Mouse (Mus musculus): ENCODE measurements around the gene Fads2. TPM values are rescaled to one million over a fixed set of nuclear protein-coding genes. Genes with fewer than 3 reads are reported as not detected.
A peak's percentile ranks its signal among the peaks of the same experiment; 100 is the strongest.

Fads2 gene
- polyA plus RNA-seq, 1 experiment, result 36.3 TPM

- H3K27ac ChIP-seq (ENCODE audit: control insufficient read depth, insufficient read depth, low read length), result no peak overlapping the region
Observed at GRCm38 (mm10) chr19:10022414-10023303, 78.9 kb downstream of the Fads2 start.

GRCm38 (mm10) chr19:10021981-10022380 lies 79.6 kb downstream of the Fads2 start:
- no peak overlapping the region for H3K27ac ChIP-seq (ENCODE audit: control insufficient read depth, insufficient read depth, low read length)
- 65% methylated on average over 2 of the region's 2 CpGs for WGBS

More at GRCm38 (mm10) chr19:10022414-10023303, 78.9 kb downstream of the Fads2 start:
- TF ChIP-seq POLR2A (IDR thresholded peaks at IDR 0.05; ENCODE audit: control insufficient read depth, extremely low read depth, insufficient read depth, low read length, poor library complexity) (no peak), CTCF (IDR thresholded peaks at IDR 0.05; ENCODE audit: borderline replicate concordance, control insufficient read depth, extremely low read depth, insufficient read depth, low read length, poor library complexity) (no peak)
- no peak for DNase-seq
- no peak overlapping the region for H3K4me3 ChIP-seq (ENCODE audit: control insufficient read depth, insufficient read depth, low read length)
- H3K4me1 ChIP-seq (replicated peaks; ENCODE audit: control insufficient read depth, insufficient read depth, low read length), result peaks cover 15% of the 10 kb centered on the region
- no peaks in the 10 kb centered on the region for H3K27me3 ChIP-seq (ENCODE audit: control insufficient read depth, insufficient read depth, low read length)
- no peaks in the 10 kb centered on the region for H3K36me3 ChIP-seq (ENCODE audit: control insufficient read depth, insufficient read depth, low read length)
- WGBS, result 69% methylated on average over 5 of the region's 5 CpGs

GRCm38 (mm10) chr19:10019214-10019760 lies 82.3 kb downstream of the Fads2 start:
- Histone ChIP-seq H3K4me3 (ENCODE audit: control insufficient read depth, insufficient read depth, low read length) (no peak overlapping the region), H3K36me3 (ENCODE audit: control insufficient read depth, insufficient read depth, low read length) (no peaks in the 10 kb centered on the region), H3K27me3 (ENCODE audit: control insufficient read depth, insufficient read depth, low read length) (no peaks in the 10 kb centered on the region), H3K27ac (ENCODE audit: control insufficient read depth, insufficient read depth, low read length) (no peak overlapping the region), H3K4me1 (replicated peaks; ENCODE audit: control insufficient read depth, insufficient read depth, low read length) (peaks cover 12% of the 10 kb centered on the region)
- no peak for TF ChIP-seq CTCF (IDR thresholded peaks at IDR 0.05; ENCODE audit: borderline replicate concordance, control insufficient read depth, extremely low read depth, insufficient read depth, low read length, poor library complexity)
- no peak for TF ChIP-seq POLR2A (IDR thresholded peaks at IDR 0.05; ENCODE audit: control insufficient read depth, extremely low read depth, insufficient read depth, low read length, poor library complexity)
- 93% methylated on average over 4 of the region's 4 CpGs for WGBS
- DNase-seq, result no peak

More at GRCm38 (mm10) chr19:10021981-10022380, 79.6 kb downstream of the Fads2 start:
- H3K4me3 ChIP-seq (ENCODE audit: control insufficient read depth, insufficient read depth, low read length), result no peak overlapping the region
- no peak for DNase-seq
- TF ChIP-seq CTCF (IDR thresholded peaks at IDR 0.05; ENCODE audit: borderline replicate concordance, control insufficient read depth, extremely low read depth, insufficient read depth, low read length, poor library complexity) (no peak), POLR2A (IDR thresholded peaks at IDR 0.05; ENCODE audit: control insufficient read depth, extremely low read depth, insufficient read depth, low read length, poor library complexity) (no peak)
- H3K36me3 ChIP-seq (ENCODE audit: control insufficient read depth, insufficient read depth, low read length), result no peaks in the 10 kb centered on the region
- H3K4me1 ChIP-seq (replicated peaks; ENCODE audit: control insufficient read depth, insufficient read depth, low read length), result peaks cover 15% of the 10 kb centered on the region
- H3K27me3 ChIP-seq (ENCODE audit: control insufficient read depth, insufficient read depth, low read length), result no peaks in the 10 kb centered on the region

GRCm38 (mm10) chr19:10018527-10018818 lies 83.1 kb downstream of the Fads2 start:
- no peak for TF ChIP-seq CTCF (IDR thresholded peaks at IDR 0.05; ENCODE audit: borderline replicate concordance, control insufficient read depth, extremely low read depth, insufficient read depth, low read length, poor library complexity)
- TF ChIP-seq POLR2A (IDR thresholded peaks at IDR 0.05; ENCODE audit: control insufficient read depth, extremely low read depth, insufficient read depth, low read length, poor library complexity), result no peak

GRCm38 (mm10) chr19:10017637-10018526 lies 83.7 kb downstream of the Fads2 start:
- DNase-seq, result peak; percentile 57
- Histone ChIP-seq H3K36me3 (ENCODE audit: control insufficient read depth, insufficient read depth, low read length) (no peaks in the 10 kb centered on the region), H3K27ac (ENCODE audit: control insufficient read depth, insufficient read depth, low read length) (no peak overlapping the region), H3K27me3 (ENCODE audit: control insufficient read depth, insufficient read depth, low read length) (no peaks in the 10 kb centered on the region), H3K4me1 (replicated peaks; ENCODE audit: control insufficient read depth, insufficient read depth, low read length) (peaks cover 12% of the 10 kb centered on the region), H3K4me3 (ENCODE audit: control insufficient read depth, insufficient read depth, low read length) (peak overlapping the region; percentile 25)
- TF ChIP-seq CTCF (IDR thresholded peaks at IDR 0.05; ENCODE audit: borderline replicate concordance, control insufficient read depth, extremely low read depth, insufficient read depth, low read length, poor library complexity) (no peak), POLR2A (IDR thresholded peaks at IDR 0.05; ENCODE audit: control insufficient read depth, extremely low read depth, insufficient read depth, low read length, poor library complexity) (peak; percentile 32; the same call in 1 of the 2 replicates)
- 17% methylated on average over 44 of the region's 44 CpGs for WGBS

More at GRCm38 (mm10) chr19:10018527-10018818, 83.1 kb downstream of the Fads2 start:
- Histone ChIP-seq H3K27me3 (ENCODE audit: control insufficient read depth, insufficient read depth, low read length) (no peaks in the 10 kb centered on the region), H3K4me1 (replicated peaks; ENCODE audit: control insufficient read depth, insufficient read depth, low read length) (peaks cover 12% of the 10 kb centered on the region), H3K36me3 (ENCODE audit: control insufficient read depth, insufficient read depth, low read length) (no peaks in the 10 kb centered on the region), H3K27ac (ENCODE audit: control insufficient read depth, insufficient read depth, low read length) (no peak overlapping the region), H3K4me3 (ENCODE audit: control insufficient read depth, insufficient read depth, low read length) (peak overlapping the region; percentile 25)
- 4% methylated on average over 3 of the region's 3 CpGs for WGBS
- DNase-seq, result no peak

- Histone ChIP-seq H3K27ac (ENCODE audit: control insufficient read depth, insufficient read depth, low read length) (no peak overlapping the region), H3K36me3 (ENCODE audit: control insufficient read depth, insufficient read depth, low read length) (no peaks in the 10 kb centered on the region), H3K27me3 (ENCODE audit: control insufficient read depth, insufficient read depth, low read length) (no peaks in the 10 kb centered on the region), H3K4me3 (ENCODE audit: control insufficient read depth, insufficient read depth, low read length) (no peak overlapping the region), H3K4me1 (replicated peaks; ENCODE audit: control insufficient read depth, insufficient read depth, low read length) (peaks cover 12% of the 10 kb centered on the region)
- DNase-seq, result no peak
- 93% methylated on average over 4 of the region's 4 CpGs for WGBS
- TF ChIP-seq POLR2A (IDR thresholded peaks at IDR 0.05; ENCODE audit: control insufficient read depth, extremely low read depth, insufficient read depth, low read length, poor library complexity) (no peak), CTCF (IDR thresholded peaks at IDR 0.05; ENCODE audit: borderline replicate concordance, control insufficient read depth, extremely low read depth, insufficient read depth, low read length, poor library complexity) (no peak)
Observed at GRCm38 (mm10) chr19:10016151-10016550, 85.4 kb downstream of the Fads2 start.
